Mouse (Mus musculus) gastrocnemius, postnatal 36 days (tissue): ENCODE results near the gene Zfp664. TPM values are rescaled to one million over a fixed set of nuclear protein-coding genes. Genes with fewer than 3 reads are reported as not detected.

ENCODE experiments used
- DNase-seq, 2 experiments: peaks; one replicate each; pipeline ENCODE4 v3.0.0; 2022
- intact Hi-C: fragments of 180-260 bp; cut with DNase I; formaldehyde crosslinking; loops from one replicate; pipeline ENCODE4 v1.15.1; 2025
- long read RNA-seq, 2 experiments: library from polyadenylated mRNA; stranded (forward); transcript quantifications; one replicate each; pipeline ENCODE4 v2.0.0; 2021
- total RNA-seq, 2 experiments: library from RNA; stranded (reverse); gene quantifications; 2 replicates each; pipeline ENCODE4 v1.2.3; 2021

Gene Zfp664
- total RNA-seq: 10 to 100 TPM; 18.9 to 20.0 TPM
- long read RNA-seq, experiment 1, partial matches to known transcripts: 0 of 7 reads
- long read RNA-seq, experiment 1, other reads (novel, unspliced or antisense): 7 of 7 reads
- long read RNA-seq, experiment 2, partial matches to known transcripts: 0 of 3 reads
- long read RNA-seq, experiment 2, other reads (novel, unspliced or antisense): 3 of 3 reads

- intact Hi-C loops: no loop called here
- peak; percentile 90 to 96 for DNase-seq
Observed at GRCm38 (mm10) chr5:124862013-124862866, at the start of gene Zfp664, which contains the start of gene Ccdc92. Gene Zfp664 (plus strand): TSS chr5:124862691. Gene Ccdc92 (minus strand): TSS chr5:124862424.

GRCm38 (mm10) chr5:124814797-124815196 lies 47.7 kb upstream of the Zfp664 start:
- intact Hi-C loops: no loop called here
- no peak for DNase-seq

GRCm38 (mm10) chr5:124817050-124817449 lies 45.4 kb upstream of the Zfp664 start:
- intact Hi-C loops: no loop called here
- no peak for DNase-seq

GRCm38 (mm10) chr5:124822128-124822894 lies 40.2 kb upstream of the Zfp664 start:
- intact Hi-C loops: no loop called here
- no peak for DNase-seq

GRCm38 (mm10) chr5:124830331-124830730 lies 32.2 kb upstream of the Zfp664 start:
- DNase-seq: no peak
- intact Hi-C loops: no loop called here

- intact Hi-C loops: no loop called here
Observed at GRCm38 (mm10) chr5:124835218-124835617, 27.3 kb upstream of the Zfp664 start.

GRCm38 (mm10) chr5:124836075-124836474 lies 26.4 kb upstream of the Zfp664 start:
- DNase-seq: no peak
- intact Hi-C loops: no loop called here

More at GRCm38 (mm10) chr5:124835218-124835617, 27.3 kb upstream of the Zfp664 start:
- DNase-seq: no peak

- intact Hi-C loops: no loop called here
- DNase-seq: no peak
Observed at GRCm38 (mm10) chr5:124836621-124837020, 25.9 kb upstream of the Zfp664 start.

- DNase-seq: no peak
- intact Hi-C loops: no loop called here
Observed at GRCm38 (mm10) chr5:124840202-124840601, 22.3 kb upstream of the Zfp664 start.

- intact Hi-C loops: no loop called here
- no peak for DNase-seq
Observed at GRCm38 (mm10) chr5:124840669-124841068, 21.8 kb upstream of the Zfp664 start.

GRCm38 (mm10) chr5:124843386-124843785 lies 19.1 kb upstream of the Zfp664 start:
- peak in 1 of 2 experiments; percentile 33 for DNase-seq

GRCm38 (mm10) chr5:124844929-124845328 lies 17.6 kb upstream of the Zfp664 start:
- DNase-seq: no peak
- intact Hi-C loops: no loop called here

More at GRCm38 (mm10) chr5:124843386-124843785, 19.1 kb upstream of the Zfp664 start:
- intact Hi-C loops: no loop called here

GRCm38 (mm10) chr5:124847014-124847413 lies 15.5 kb upstream of the Zfp664 start:
- intact Hi-C loops: no loop called here
- no peak for DNase-seq

- no peak for DNase-seq
- intact Hi-C loops: no loop called here
Observed at GRCm38 (mm10) chr5:124848994-124849393, 13.5 kb upstream of the Zfp664 start.

GRCm38 (mm10) chr5:124851572-124851971 lies 10.9 kb upstream of the Zfp664 start:
- intact Hi-C loops: no loop called here
- no peak for DNase-seq

- DNase-seq: no peak
- intact Hi-C loops: no loop called here
Observed at GRCm38 (mm10) chr5:124852294-124852693, 10.2 kb upstream of the Zfp664 start.

GRCm38 (mm10) chr5:124853079-124853478 lies 9.4 kb upstream of the Zfp664 start:
- DNase-seq: no peak
- intact Hi-C loops: no loop called here

- intact Hi-C loops: no loop called here
Observed at GRCm38 (mm10) chr5:124854202-124854601, 8.3 kb upstream of the Zfp664 start.

GRCm38 (mm10) chr5:124860013-124860412 lies 2.5 kb upstream of the Zfp664 start:
- intact Hi-C loops: no loop called here
- DNase-seq: no peak

More at GRCm38 (mm10) chr5:124854202-124854601, 8.3 kb upstream of the Zfp664 start:
- DNase-seq: no peak

- intact Hi-C loops: no loop called here
- DNase-seq: no peak
Observed at GRCm38 (mm10) chr5:124861463-124861862, 1.0 kb upstream of the Zfp664 start.
